Mouse (Mus musculus) MEL (cell line): ENCODE measurements around the gene Btk. TPM values are rescaled to one million over a fixed set of nuclear protein-coding genes. Genes with fewer than 3 reads are reported as not detected.

Source experiments
- DNase-seq: peaks from one replicate; pipeline ENCODE4 v3.0.0; 2011; ENCODE audit warnings: low read depth, low spot score
- H3K27ac ChIP-seq: 2 replicates; pipeline ENCODE4 v1.5.1; 2012; ENCODE audit warnings: low read depth, mild to moderate bottlenecking, control low read depth, low read length, moderate library complexity; ENCODE audit not compliant: control insufficient read depth
- H3K27me3 ChIP-seq, 2 experiments: fragments of 150-350 bp in 1 of 2; sonication (generic) in 1 of 2; 2 replicates each; pipeline ENCODE4 v1.6.1; 2012; ENCODE audit warnings: low read length in 2 of 2, mild to moderate bottlenecking in 2 of 2, improper control_type of control experiment in 1 of 2, moderate library complexity in 1 of 2; ENCODE audit not compliant: insufficient read depth in 2 of 2, control insufficient read depth in 1 of 2
- H3K36me3 ChIP-seq, 2 experiments: 2 replicates each; pipeline ENCODE4 v1.6.1; 2012 to 2014; ENCODE audit warnings: low read length in 2 of 2, improper control_type of control experiment in 1 of 2, inconsistent platforms in 1 of 2, mild to moderate bottlenecking in 1 of 2; ENCODE audit not compliant: insufficient read depth in 2 of 2, control insufficient read depth in 1 of 2
- H3K4me1 ChIP-seq, 2 experiments: fragments of 150-350 bp in 1 of 2; sonication (generic) in 1 of 2; 2 replicates each; pipeline ENCODE4 v1.6.1; 2012; ENCODE audit warnings: low read length in 2 of 2, improper control_type of control experiment in 1 of 2, mild to moderate bottlenecking in 1 of 2; ENCODE audit not compliant: insufficient read depth in 2 of 2, control insufficient read depth in 1 of 2
- H3K4me3 ChIP-seq, 2 experiments: fragments of 150-350 bp in 1 of 2; sonication (generic) in 1 of 2; 2 replicates each; pipeline ENCODE4 v1.5.1; 2012; ENCODE audit warnings: low read depth in 2 of 2, low read length in 2 of 2, mild to moderate bottlenecking in 2 of 2, moderate library complexity in 2 of 2, control low read depth in 1 of 2, improper control_type of control experiment in 1 of 2; ENCODE audit not compliant: control insufficient read depth in 1 of 2, insufficient read depth in 1 of 2
- H3K79me2 ChIP-seq: 2 replicates; pipeline ENCODE4 v1.6.1; 2012; ENCODE audit warnings: mild to moderate bottlenecking, low read length, moderate library complexity; ENCODE audit not compliant: control insufficient read depth, poor library complexity, insufficient read depth
- H3K9ac ChIP-seq: 2 replicates; pipeline ENCODE4 v1.6.1; 2012; ENCODE audit warnings: low read depth, mild to moderate bottlenecking, control low read depth, low read length, moderate library complexity; ENCODE audit not compliant: control insufficient read depth, poor library complexity, severe bottlenecking
- H3K9me3 ChIP-seq: fragments of 150-350 bp; sonication (generic); replicated peaks from 2 replicates; pipeline ENCODE4 v1.6.1; 2012; ENCODE audit warnings: mild to moderate bottlenecking, low read length, improper control_type of control experiment, moderate library complexity; ENCODE audit not compliant: insufficient read depth
- BHLHE40 ChIP-seq: IDR thresholded peaks from 2 replicates; pipeline ENCODE4 v1.6.1; 2012; ENCODE audit warnings: low read depth, mild to moderate bottlenecking, inconsistent platforms, low read length, improper control_type of control experiment, borderline replicate concordance
- CTCF ChIP-seq, 3 experiments: IDR thresholded peaks in 2 of 3; conservative IDR thresholded peaks in 1 of 3; 2 replicates each; pipeline ENCODE4 v1.5.1; 2011 to 2012; ENCODE audit warnings: low read length in 3 of 3, low read depth in 2 of 3, mild to moderate bottlenecking in 2 of 3, improper control_type of control experiment in 1 of 3, inconsistent platforms in 1 of 3, mixed read lengths in 1 of 3, moderate library complexity in 1 of 3; ENCODE audit not compliant: control insufficient read depth in 1 of 3, insufficient read depth in 1 of 3, poor library complexity in 1 of 3, severe bottlenecking in 1 of 3
- E2F4 ChIP-seq: IDR thresholded peaks from 2 replicates; pipeline ENCODE4 v1.6.1; 2011; ENCODE audit warnings: low read depth, low read length, improper control_type of control experiment, borderline replicate concordance
- ELF1 ChIP-seq: IDR thresholded peaks from 2 replicates; pipeline ENCODE4 v1.6.1; 2014; ENCODE audit warnings: low read depth, mild to moderate bottlenecking, inconsistent platforms, low read length, improper control_type of control experiment, moderate library complexity
- GABPA ChIP-seq: IDR thresholded peaks from 2 replicates; pipeline ENCODE4 v1.6.1; 2012; ENCODE audit warnings: low read depth, mild to moderate bottlenecking, inconsistent platforms, low read length, improper control_type of control experiment, moderate library complexity
- JUND ChIP-seq: IDR thresholded peaks from 2 replicates; pipeline ENCODE4 v1.6.1; 2011; ENCODE audit warnings: low read depth, mild to moderate bottlenecking, improper control_type of control experiment, low read length
- MAZ ChIP-seq: IDR thresholded peaks from 2 replicates; pipeline ENCODE4 v1.6.1; 2012; ENCODE audit warnings: low read depth, mild to moderate bottlenecking, inconsistent platforms, low read length, improper control_type of control experiment
- MXI1 ChIP-seq: IDR thresholded peaks from 2 replicates; pipeline ENCODE4 v1.6.1; 2011; ENCODE audit warnings: mild to moderate bottlenecking, low read depth, low read length, improper control_type of control experiment
- NELFE ChIP-seq: IDR thresholded peaks from 2 replicates; pipeline ENCODE4 v1.6.1; 2011; ENCODE audit warnings: low read depth, low read length, improper control_type of control experiment
- NRF1 ChIP-seq: IDR thresholded peaks from 2 replicates; pipeline ENCODE4 v1.6.1; 2014; ENCODE audit warnings: low read depth, mild to moderate bottlenecking, inconsistent platforms, low read length, improper control_type of control experiment, moderate library complexity; ENCODE audit not compliant: poor library complexity, insufficient read depth, severe bottlenecking
- POLR2AphosphoS2 ChIP-seq: IDR thresholded peaks from 2 replicates; pipeline ENCODE4 v1.6.1; 2011; ENCODE audit warnings: low read length, improper control_type of control experiment
- POLR2AphosphoS5 ChIP-seq: IDR thresholded peaks from 2 replicates; pipeline ENCODE4 v1.6.1; 2012; ENCODE audit warnings: low read depth, borderline replicate concordance, mild to moderate bottlenecking, inconsistent platforms, low read length, moderate library complexity, mixed read lengths
- RAD21 ChIP-seq: IDR thresholded peaks from 2 replicates; pipeline ENCODE4 v1.6.1; 2011; ENCODE audit warnings: mild to moderate bottlenecking, low read depth, low read length, improper control_type of control experiment
- SIN3A ChIP-seq: IDR thresholded peaks from 2 replicates; pipeline ENCODE4 v1.6.1; 2012; ENCODE audit warnings: low read length, improper control_type of control experiment, inconsistent platforms
- SMC3 ChIP-seq: IDR thresholded peaks from 2 replicates; pipeline ENCODE4 v1.6.1; 2011; ENCODE audit warnings: low read depth, low read length, improper control_type of control experiment
- TAL1 ChIP-seq: IDR thresholded peaks from 2 replicates; pipeline ENCODE4 v1.6.1; 2012; ENCODE audit warnings: mild to moderate bottlenecking, inconsistent platforms, low read length, moderate library complexity, mixed read lengths
- TBP ChIP-seq: IDR thresholded peaks from 2 replicates; pipeline ENCODE4 v1.8.0; 2011; ENCODE audit warnings: low read depth, low read length, improper control_type of control experiment
- UBTF ChIP-seq: IDR thresholded peaks from 2 replicates; pipeline ENCODE4 v1.6.1; 2012; ENCODE audit warnings: low read depth, mild to moderate bottlenecking, inconsistent platforms, low read length, improper control_type of control experiment, moderate library complexity, borderline replicate concordance; ENCODE audit not compliant: insufficient read depth
- USF1 ChIP-seq: IDR thresholded peaks from 2 replicates; pipeline ENCODE4 v1.6.1; 2014; ENCODE audit warnings: low read depth, mild to moderate bottlenecking, inconsistent platforms, low read length, improper control_type of control experiment, moderate library complexity
- USF2 ChIP-seq, 2 experiments: IDR thresholded peaks; 2 replicates each; pipeline ENCODE4 v1.6.1; 2011 to 2012; ENCODE audit warnings: improper control_type of control experiment in 2 of 2, low read length in 2 of 2, borderline replicate concordance in 1 of 2, inconsistent platforms in 1 of 2, low read depth in 1 of 2, mild to moderate bottlenecking in 1 of 2; ENCODE audit not compliant: insufficient read depth in 1 of 2
- ZC3H11A ChIP-seq: IDR thresholded peaks from 2 replicates; pipeline ENCODE4 v1.6.1; 2012; ENCODE audit warnings: low read depth, mild to moderate bottlenecking, inconsistent platforms, low read length, improper control_type of control experiment
- ZNF384 ChIP-seq: IDR thresholded peaks from 2 replicates; pipeline ENCODE4 v1.6.1; 2012; ENCODE audit warnings: low read depth, mild to moderate bottlenecking, inconsistent platforms, low read length, improper control_type of control experiment
- polyA plus RNA-seq, 2 experiments: library from polyadenylated mRNA; stranded (reverse) in 1 of 2; unstranded in 1 of 2; fragments of >175 nt in 1 of 2; fragments of >200 nt in 1 of 2; gene quantifications; 2 replicates each; pipeline versions ENCODE4 v1.2.1 to v1.2.4; 2012; ENCODE audit warnings: low replicate concordance in 2 of 2, low read depth in 1 of 2; ENCODE audit not compliant: insufficient read length in 2 of 2, insufficient read depth in 1 of 2, missing spikeins in 1 of 2
- total RNA-seq: library from RNA; depleted of rRNA; stranded (reverse); fragments of 300-350 nt; gene quantifications from 2 replicates; pipeline ENCODE4 v1.2.3, GENCODE M21; 2012

Gene Btk
- total and polyA plus RNA-seq, 3 experiments = 137 to 327 (median 291) TPM

DNA sequence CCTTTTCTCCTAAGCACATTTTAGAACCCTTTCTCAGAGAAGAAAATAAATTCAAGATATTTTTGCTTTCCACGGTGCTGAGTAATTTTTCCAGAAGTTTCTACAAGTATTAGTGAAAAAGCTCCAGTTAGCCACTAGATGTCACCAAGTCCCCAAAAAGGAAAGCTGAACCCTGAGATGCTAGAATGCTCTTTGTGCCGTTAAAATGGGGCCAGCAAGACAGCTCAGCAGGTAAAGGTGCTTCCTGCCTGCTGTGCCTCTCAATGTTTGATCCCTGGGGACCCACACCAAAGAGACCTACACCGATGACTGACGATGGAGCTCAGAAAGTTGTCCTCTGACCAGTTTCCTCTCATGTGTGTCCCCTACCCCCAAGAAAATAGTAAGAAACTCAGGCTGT lies 26.1 kb upstream of the Btk start:
- TF ChIP-seq JUND (no peak), TAL1 (no peak), SMC3 (peak; percentile 76), POLR2AphosphoS5 (no peak), SIN3A (peak; percentile 59; the same call in 1 of the 2 replicates), POLR2AphosphoS2 (no peak), RAD21 (peak; percentile 88), E2F4 (no peak), UBTF (no peak), ELF1 (no peak), BHLHE40 (no peak), NRF1 (no peak), USF1 (no peak), NELFE (no peak), ZC3H11A (peak; percentile 49; the same call in 1 of the 2 replicates), CTCF (IDR thresholded peaks at IDR 0.05 in 2 of 3, conservative IDR thresholded peaks at IDR 0.05 in 1 of 3; ENCODE audit: control insufficient read depth in 1 of 3, insufficient read depth in 1 of 3, low read depth in 2 of 3, low read length in 3 of 3, poor library complexity in 1 of 3, severe bottlenecking in 1 of 3) (peak; percentile 31 to 85 (median 74); a peak in 5 of 6 replicates), TBP (no peak)
- peak; percentile 85 for DNase-seq
- peaks cover 2% of the 10 kb centered on the region for H3K79me2 ChIP-seq
- H3K27ac ChIP-seq = no peak overlapping the region
- no peak overlapping the region for H3K4me3 ChIP-seq
- peaks cover 1 to 15% of the 10 kb centered on the region in 2 experiments; a peak in 3 of 4 replicates for H3K36me3 ChIP-seq
- H3K4me1 ChIP-seq = peaks cover 5 to 15% of the 10 kb centered on the region in 2 experiments
- no peaks in the 10 kb centered on the region for H3K27me3 ChIP-seq
- H3K9ac ChIP-seq = no peak overlapping the region
- H3K9me3 ChIP-seq = no peaks in the 10 kb centered on the region

DNA sequence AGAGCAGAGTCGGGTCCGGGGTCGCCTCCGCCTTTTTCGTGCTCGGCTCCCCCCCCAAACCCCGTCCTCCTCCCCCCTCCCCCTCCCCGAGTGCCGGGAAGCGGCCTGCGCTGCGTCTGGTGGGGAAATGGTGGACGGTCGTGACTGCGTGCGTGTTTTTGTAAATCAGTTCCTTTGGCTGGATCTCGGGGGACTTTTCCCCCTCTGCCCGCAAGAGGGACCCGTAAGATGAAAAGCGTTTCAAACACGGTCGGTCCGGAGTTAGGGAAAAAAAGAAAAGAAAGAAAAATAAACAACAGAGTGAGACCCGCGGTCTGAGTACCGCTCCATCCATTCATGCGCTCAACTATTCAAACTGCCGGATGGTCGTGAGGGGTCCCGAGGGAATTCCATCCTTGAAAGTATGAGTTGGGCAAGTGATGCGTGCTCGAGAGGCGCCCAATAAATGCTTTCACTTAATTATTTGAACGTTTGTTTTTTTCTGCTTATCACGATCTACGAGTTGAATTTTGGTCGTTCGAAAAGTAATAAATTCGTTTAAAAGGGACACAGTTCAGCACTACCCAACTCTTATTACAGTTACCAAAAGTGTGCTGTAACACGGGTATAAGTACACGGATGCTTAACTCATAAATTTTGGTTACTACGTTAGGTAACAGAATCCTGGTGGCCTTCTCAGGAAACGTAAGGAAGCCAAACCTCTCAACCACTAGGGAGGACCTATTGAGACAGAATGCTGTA lies 18.2 kb upstream of the Btk start:
- H3K27ac ChIP-seq = peak overlapping the region; percentile 76

More for the DNA sequence above, 18.2 kb upstream of the Btk start:
- peaks cover 11 to 13% of the 10 kb centered on the region in 2 experiments for H3K4me1 ChIP-seq
- H3K36me3 ChIP-seq = peaks cover 9 to 27% of the 10 kb centered on the region in 2 experiments
- peak; percentile 79 for DNase-seq
- peak overlapping the region; percentile 96 to 99 for H3K4me3 ChIP-seq
- no peaks in the 10 kb centered on the region for H3K27me3 ChIP-seq
- H3K9ac ChIP-seq = peak overlapping the region; percentile 92
- TF ChIP-seq USF2 (IDR thresholded peaks at IDR 0.05; ENCODE audit: borderline replicate concordance in 1 of 2, insufficient read depth in 1 of 2, low read depth in 1 of 2, low read length in 2 of 2) = 0 out of 4 replicates have a peak, but pooled peaks of 1 of the 2 experiments have one; percentile 11
- peak; percentile 84; the same call in 1 of the 2 replicates for TF ChIP-seq MAZ
- peak; percentile 0 for TF ChIP-seq MXI1
- peak; percentile 51; the same call in 1 of the 2 replicates for TF ChIP-seq ZNF384
- no peak for TF ChIP-seq GABPA
- no peaks in the 10 kb centered on the region for H3K9me3 ChIP-seq
- H3K79me2 ChIP-seq = peaks cover 34% of the 10 kb centered on the region
